Mouse (Mus musculus): ENCODE data around the gene Glis1.

- TF ChIP-seq EP300 (optimal IDR thresholded peaks at IDR 0.05) (no peak), CTCF (IDR thresholded peaks at IDR 0.05; ENCODE audit: low read depth) (peak; percentile 56)
Observed at GRCm38 (mm10) chr4:107448481-107448880, 14.1 kb downstream of the Glis1 start.
